Mouse (Mus musculus): ENCODE data around the gene Il2rb. TPM values are rescaled to one million over a fixed set of nuclear protein-coding genes. Genes with fewer than 3 reads are reported as not detected.

The Il2rb gene
- 0.21 TPM for polyA plus RNA-seq (2014; fragmentation: Illumina TruSeq; extraction: RNeasy Lipid Tissue Mini Kit (QIAGEN cat#74804); ENCODE audit: low read depth, low replicate concordance)

GRCm38 (mm10) chr15:78494968-78495406 lies at the start of gene Il2rb:
Gene Il2rb (minus strand): TSS chr15:78495271.

GRCm38 (mm10) chr15:78544561-78545001 lies 49.5 kb upstream of the Il2rb start, which contains the start of gene Sstr3:
Gene Sstr3 (minus strand): TSS chr15:78544685.

GRCm38 (mm10) chr15:78530671-78531450 lies 35.8 kb upstream of the Il2rb start, which contains the start of gene C1qtnf6:
Gene C1qtnf6 (minus strand): TSS chr15:78531416.

GRCm38 (mm10) chr15:78468379-78468937 lies 26.6 kb downstream of the Il2rb start, which contains the start of gene Tmprss6:
Gene Tmprss6 (minus strand): TSS chr15:78468634.

Other genes starting within 250 kb of the Il2rb start
- 0.73 TPM for gene Csf2rb2, start 189.6 kb downstream of the Il2rb start, polyA plus RNA-seq (2014; fragmentation: Illumina TruSeq; extraction: RNeasy Lipid Tissue Mini Kit (QIAGEN cat#74804); ENCODE audit: low read depth, low replicate concordance)
- gene Csf2rb, start 169.5 kb downstream of the Il2rb start, polyA plus RNA-seq (2014; fragmentation: Illumina TruSeq; extraction: RNeasy Lipid Tissue Mini Kit (QIAGEN cat#74804); ENCODE audit: low read depth, low replicate concordance): 0.50 TPM
- not detected for gene Tex33, start 99.4 kb downstream of the Il2rb start, polyA plus RNA-seq (2014; fragmentation: Illumina TruSeq; extraction: RNeasy Lipid Tissue Mini Kit (QIAGEN cat#74804); ENCODE audit: low read depth, low replicate concordance)
- 26.6 TPM for gene Tst, start 89.4 kb downstream of the Il2rb start, polyA plus RNA-seq (2014; fragmentation: Illumina TruSeq; extraction: RNeasy Lipid Tissue Mini Kit (QIAGEN cat#74804); ENCODE audit: low read depth, low replicate concordance)
- gene Mpst, start 88.9 kb downstream of the Il2rb start, polyA plus RNA-seq (2014; fragmentation: Illumina TruSeq; extraction: RNeasy Lipid Tissue Mini Kit (QIAGEN cat#74804); ENCODE audit: low read depth, low replicate concordance): 56.8 TPM
- gene Kctd17, start 66.7 kb downstream of the Il2rb start, polyA plus RNA-seq (2014; fragmentation: Illumina TruSeq; extraction: RNeasy Lipid Tissue Mini Kit (QIAGEN cat#74804); ENCODE audit: low read depth, low replicate concordance): 24.6 TPM
- gene Tmprss6, start 26.6 kb downstream of the Il2rb start, polyA plus RNA-seq (2014; fragmentation: Illumina TruSeq; extraction: RNeasy Lipid Tissue Mini Kit (QIAGEN cat#74804); ENCODE audit: low read depth, low replicate concordance): not detected
- 10.5 TPM for gene C1qtnf6, start 36.1 kb upstream of the Il2rb start, polyA plus RNA-seq (2014; fragmentation: Illumina TruSeq; extraction: RNeasy Lipid Tissue Mini Kit (QIAGEN cat#74804); ENCODE audit: low read depth, low replicate concordance)
- not detected for gene Sstr3, start 49.4 kb upstream of the Il2rb start, polyA plus RNA-seq (2014; fragmentation: Illumina TruSeq; extraction: RNeasy Lipid Tissue Mini Kit (QIAGEN cat#74804); ENCODE audit: low read depth, low replicate concordance)
- gene Rac2, start 77.5 kb upstream of the Il2rb start, polyA plus RNA-seq (2014; fragmentation: Illumina TruSeq; extraction: RNeasy Lipid Tissue Mini Kit (QIAGEN cat#74804); ENCODE audit: low read depth, low replicate concordance): 1.8 TPM
- gene Cyth4, start 101.8 kb upstream of the Il2rb start, polyA plus RNA-seq (2014; fragmentation: Illumina TruSeq; extraction: RNeasy Lipid Tissue Mini Kit (QIAGEN cat#74804); ENCODE audit: low read depth, low replicate concordance): 8.0 TPM
- 0.37 TPM for gene Elfn2, start 223.5 kb upstream of the Il2rb start, polyA plus RNA-seq (2014; fragmentation: Illumina TruSeq; extraction: RNeasy Lipid Tissue Mini Kit (QIAGEN cat#74804); ENCODE audit: low read depth, low replicate concordance)